Mouse (Mus musculus): ENCODE measurements around the gene Fgf12. TPM values are rescaled to one million over a fixed set of nuclear protein-coding genes. Genes with fewer than 3 reads are reported as not detected.

Fgf12 gene
- 4.4 and 4.5 TPM in 2 replicates for total RNA-seq (2021)
- long read RNA-seq, partial matches to known transcripts, result 2 of 2 reads
- long read RNA-seq, other reads (novel, unspliced or antisense), result 0 of 2 reads

GRCm38 (mm10) chr16:28752638-28753118 lies at the start of gene Fgf12:
Gene Fgf12 (minus strand): TSS chr16:28753068.
- no peak for DNase-seq

DNA sequence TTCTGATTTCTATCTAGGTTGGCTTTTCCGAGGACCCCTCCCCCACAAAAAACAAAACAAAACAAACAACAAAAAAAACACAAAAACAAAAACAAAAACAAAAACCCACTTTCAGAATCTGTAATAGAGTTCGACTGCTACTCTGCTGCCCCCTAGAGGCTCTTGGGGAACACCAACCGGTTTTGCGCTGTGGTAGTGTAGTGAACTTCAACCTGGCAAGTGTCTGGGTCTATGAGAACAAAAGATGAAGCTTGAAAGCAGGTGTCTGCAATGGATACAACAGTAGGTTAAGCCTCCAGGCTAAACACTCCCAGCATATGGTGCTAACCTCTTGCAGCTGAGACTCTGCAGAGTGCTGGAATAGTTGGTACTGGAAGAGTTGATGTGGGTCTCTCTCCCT lies 40.2 kb upstream of the Fgf12 start:
- peak; percentile 20 for DNase-seq

DNA sequence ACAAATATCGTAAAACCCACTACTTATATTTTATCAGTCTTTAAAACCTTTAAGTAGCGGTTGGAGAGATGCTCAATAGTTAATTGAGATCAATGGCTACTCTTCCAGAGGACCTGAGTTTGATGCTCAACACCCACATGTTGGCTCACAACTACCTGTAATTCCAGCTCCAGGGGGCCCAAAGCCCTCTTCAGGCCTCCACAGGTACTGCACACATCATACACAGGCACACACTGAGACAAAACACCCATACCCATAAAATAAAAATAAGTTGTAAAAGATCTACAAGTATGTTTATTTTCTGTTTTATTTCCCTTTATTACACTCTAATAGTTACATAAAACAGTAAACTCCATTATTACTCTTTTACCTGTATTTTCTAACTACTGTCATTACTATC lies 17.4 kb upstream of the Fgf12 start:
- no peak for DNase-seq

GRCm38 (mm10) chr16:28761417-28761976 lies 8.6 kb upstream of the Fgf12 start:
- no peak for DNase-seq

DNA sequence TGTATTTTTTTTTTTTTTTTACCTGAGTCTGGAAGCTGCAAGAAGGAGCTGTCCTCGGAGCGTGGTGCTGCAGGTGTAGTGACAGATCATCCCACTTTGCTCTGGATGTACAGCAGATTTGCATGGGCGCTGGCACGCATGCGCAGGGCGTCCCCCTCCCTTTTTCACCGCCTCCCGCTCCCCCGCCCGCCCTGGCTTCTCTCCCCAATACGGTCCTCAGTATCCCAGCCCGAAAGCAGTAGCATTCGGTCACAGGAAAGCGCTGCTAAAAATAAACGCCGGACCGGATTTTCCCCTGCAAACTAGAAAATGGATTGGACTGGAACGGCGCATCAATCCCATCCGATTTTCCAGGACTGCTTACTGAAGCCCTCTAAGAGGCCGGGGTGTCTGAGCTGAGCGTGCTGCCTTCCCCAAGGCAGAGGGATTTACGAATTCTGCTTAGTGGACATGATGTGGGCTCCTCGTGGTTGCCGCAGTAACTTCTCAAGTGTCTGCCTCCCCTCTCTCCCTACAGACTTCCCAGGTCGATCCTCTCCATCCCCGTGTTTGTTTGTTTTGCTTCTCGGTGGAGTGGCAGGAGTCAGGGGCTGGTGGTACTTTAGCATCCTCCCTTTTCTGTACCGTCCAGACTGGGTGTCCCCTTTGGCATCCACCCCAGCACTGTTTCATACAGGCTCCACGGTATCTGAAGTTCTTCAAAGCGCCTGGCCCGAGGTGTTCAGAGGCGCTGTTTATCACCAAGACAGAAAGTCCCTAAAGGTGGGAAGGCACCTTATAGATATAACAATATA lies 453 bp upstream of the Fgf12 start:
- DNase-seq, result peak; percentile 62

- DNase-seq, result no peak
Observed at GRCm38 (mm10) chr16:28734461-28734860, 18.4 kb downstream of the Fgf12 start.

- no peak for DNase-seq
Observed at GRCm38 (mm10) chr16:28726792-28727191, 26.1 kb downstream of the Fgf12 start.

GRCm38 (mm10) chr16:28706623-28707022 lies 46.2 kb downstream of the Fgf12 start:
- DNase-seq, result no peak

DNA sequence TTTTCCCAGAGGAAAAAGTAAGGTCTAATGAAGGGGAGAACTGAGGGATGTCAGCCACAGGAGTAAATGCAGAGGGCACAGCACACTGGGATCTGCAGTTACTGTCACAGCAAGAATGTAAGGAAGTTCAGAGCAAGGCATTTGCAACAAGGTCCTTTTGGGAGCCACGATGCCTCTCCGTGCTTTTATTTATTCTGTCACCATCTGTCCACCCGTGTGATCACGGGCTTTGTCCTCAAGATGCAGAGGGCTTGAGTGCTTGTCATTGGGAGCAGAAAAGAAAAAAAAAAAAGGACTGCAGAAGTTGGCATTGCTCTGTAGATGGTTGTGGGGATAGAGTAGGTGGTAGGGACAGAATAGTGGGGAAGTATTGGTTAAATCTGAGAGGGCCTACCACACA lies 52.5 kb downstream of the Fgf12 start:
- DNase-seq, result no peak

DNA sequence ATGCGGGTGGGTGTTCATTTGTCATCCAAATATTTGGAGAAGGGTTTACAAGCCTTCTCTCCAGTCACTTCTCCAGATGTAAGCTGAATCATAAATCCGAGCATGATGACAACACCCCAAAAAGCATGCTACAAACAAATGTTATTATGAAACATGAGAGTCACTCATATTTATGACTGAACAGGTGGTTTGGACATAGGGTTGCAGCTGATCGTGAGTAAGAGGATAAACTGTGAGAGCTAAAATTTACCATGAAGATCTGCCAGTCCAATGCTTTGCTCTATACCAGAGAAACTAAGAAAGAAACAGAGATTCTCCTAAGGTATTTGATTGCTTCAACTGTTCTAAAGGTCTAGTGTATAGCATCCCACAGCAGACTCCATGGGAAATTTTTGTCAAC lies 56.0 kb downstream of the Fgf12 start:
- DNase-seq, result no peak

GRCm38 (mm10) chr16:28694113-28694899 lies 58.6 kb downstream of the Fgf12 start:
- no peak for DNase-seq

- DNase-seq, result peak; percentile 6
Observed at GRCm38 (mm10) chr16:28688861-28689385, 63.9 kb downstream of the Fgf12 start.

- DNase-seq, result no peak
Observed at GRCm38 (mm10) chr16:28681625-28682024, 71.2 kb downstream of the Fgf12 start.

- DNase-seq, result no peak
Observed at GRCm38 (mm10) chr16:28668815-28669347, 84.0 kb downstream of the Fgf12 start.

- no peak for DNase-seq
Observed at GRCm38 (mm10) chr16:28652640-28653039, 100.2 kb downstream of the Fgf12 start.

GRCm38 (mm10) chr16:28650589-28650988 lies 102.3 kb downstream of the Fgf12 start:
- no peak for DNase-seq

DNA sequence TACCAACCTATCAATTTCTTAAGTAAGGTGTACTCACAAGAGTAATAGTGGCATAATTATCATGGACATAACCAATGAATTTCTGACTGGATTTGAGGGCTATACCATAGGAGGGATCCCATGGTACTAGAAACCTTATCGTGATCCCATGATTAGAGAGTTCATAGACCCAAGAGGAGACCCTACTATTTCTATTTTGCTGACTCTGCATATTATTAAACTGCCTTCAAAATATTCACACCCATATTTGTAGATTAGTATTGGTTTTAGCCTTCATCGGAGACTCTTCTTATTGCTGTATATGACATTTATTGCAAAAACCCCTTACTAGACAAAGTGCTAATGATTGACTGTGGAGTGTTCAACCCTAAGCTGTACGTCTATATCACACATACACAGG lies 107.8 kb downstream of the Fgf12 start:
- DNase-seq, result no peak

DNA sequence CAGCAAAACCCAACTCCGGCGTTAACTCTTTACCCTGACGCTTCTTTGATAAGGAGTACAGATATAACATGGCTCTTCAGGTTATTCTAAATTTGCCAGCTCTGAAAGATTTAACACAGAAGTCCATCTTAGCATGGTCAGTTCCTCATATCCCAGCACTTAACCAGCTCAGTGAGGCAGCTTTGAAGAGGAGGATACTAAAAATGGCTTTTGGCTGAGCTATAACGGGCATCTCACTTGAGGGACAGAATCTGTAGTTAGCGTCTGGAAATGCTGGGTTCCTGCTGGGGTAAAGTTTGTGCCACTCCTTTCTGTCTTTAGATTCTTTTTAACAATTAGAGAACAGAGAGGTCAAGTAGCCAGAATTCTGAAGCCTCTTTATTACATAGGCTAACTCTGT lies 121.1 kb downstream of the Fgf12 start:
- DNase-seq, result no peak

- DNase-seq, result no peak
Observed at GRCm38 (mm10) chr16:28630771-28631484, 121.9 kb downstream of the Fgf12 start.

DNA sequence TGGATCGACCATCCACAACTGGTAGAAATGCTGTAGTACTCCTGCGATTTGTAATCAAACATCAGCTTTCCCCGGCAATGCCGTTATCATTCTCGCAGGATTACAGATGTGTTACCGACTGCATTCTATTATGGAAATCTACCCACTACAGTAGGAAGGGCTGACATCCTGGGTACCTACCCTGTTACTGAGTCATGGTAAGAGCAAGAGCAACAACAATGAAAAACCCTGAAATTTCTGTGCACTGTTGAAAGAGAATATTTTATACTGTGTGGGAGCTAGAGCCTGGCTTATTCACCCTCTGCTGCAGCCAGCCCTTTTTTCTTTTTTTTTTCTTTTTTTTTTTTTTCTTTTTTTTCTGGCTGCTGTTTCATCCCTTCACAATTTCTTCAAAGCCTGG lies 126.6 kb downstream of the Fgf12 start:
- no peak for DNase-seq

DNA sequence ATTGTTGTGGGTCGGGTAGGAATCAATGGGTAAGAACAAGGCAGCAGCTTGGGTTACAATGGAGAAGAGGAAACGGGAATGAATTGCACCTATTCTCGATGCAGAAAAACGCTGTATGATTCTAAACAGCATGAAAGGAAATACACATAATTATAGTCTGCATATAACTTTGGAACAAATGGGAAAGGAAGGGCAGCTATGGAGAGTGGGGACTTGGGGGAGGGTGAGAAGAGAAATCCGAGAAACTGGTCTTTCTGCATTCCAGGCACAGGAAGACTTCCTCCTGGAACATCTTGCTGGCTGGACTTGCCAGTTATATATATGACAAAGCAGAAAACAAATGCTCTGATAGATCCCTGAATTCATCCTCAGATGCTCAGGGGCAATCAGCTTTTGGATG lies 127.2 kb downstream of the Fgf12 start:
- DNase-seq, result no peak

GRCm38 (mm10) chr16:28614412-28614811 lies 138.5 kb downstream of the Fgf12 start:
- DNase-seq, result no peak

All from adrenal gland, postnatal 25 days (tissue).